Mouse (Mus musculus) macrophage (primary cell): Measurements from ENCODE around the gene Ugt1a1. TPM values are rescaled to one million over a fixed set of nuclear protein-coding genes. Genes with fewer than 3 reads are reported as not detected.
"Not testable (repeated sequence)": the region's sequence is repeated elsewhere in the genome, so short reads cannot be mapped to it uniquely, and the experiment has no call there.

Experiments used
- H3K27ac ChIP-seq: fragments of 350-480 bp; formaldehyde crosslinking; 2 replicates; pipeline ENCODE4 v1.9.0; 2021
- H3K36me3 ChIP-seq: fragments of 350-480 bp; formaldehyde crosslinking; 2 replicates; pipeline ENCODE4 v1.9.0; 2021; ENCODE audit errors: inconsistent target
- H3K4me3 ChIP-seq: fragments of 350-480 bp; formaldehyde crosslinking; 2 replicates; pipeline ENCODE4 v1.9.0; 2021; ENCODE audit errors: inconsistent target
- H3K79me2 ChIP-seq: fragments of 350-480 bp; formaldehyde crosslinking; 2 replicates; pipeline ENCODE4 v1.9.0; 2021; ENCODE audit errors: inconsistent target
- WGBS: methylation state at CpG from one replicate; pipeline ENCODE4 v1.1.7; 2026; ENCODE audit warnings: inconsistent platforms; ENCODE audit not compliant: missing documents; 5-methylcytosine and 5-hydroxymethylcytosine counted together
- polyA plus RNA-seq: library from polyadenylated mRNA; stranded (reverse); fragments of 250-400 nt; gene quantifications from 3 replicates; pipeline ENCODE4 v1.2.4, GENCODE M21; 2018; ENCODE audit warnings: inconsistent platforms

Ugt1a1 gene
- polyA plus RNA-seq, 1 experiment from 2014 or later = not detected

- Histone ChIP-seq H3K27ac (no peak overlapping the region), H3K79me2 (no peaks in the 10 kb centered on the region), H3K36me3 (no peaks in the 10 kb centered on the region), H3K4me3 (no peak overlapping the region)
- 81% methylated on average over 2 of the region's 2 CpGs for WGBS
Measured at GRCm38 (mm10) chr1:88213766-88214461, 2.2 kb downstream of the Ugt1a1 start.

GRCm38 (mm10) chr1:88214462-88214952 is 2.7 kb downstream of the Ugt1a1 start:
- 84% methylated on average over 2 of the region's 2 CpGs for WGBS
- H3K36me3 ChIP-seq = no peaks in the 10 kb centered on the region
- no peak overlapping the region for H3K4me3 ChIP-seq
- no peak overlapping the region for H3K27ac ChIP-seq
- H3K79me2 ChIP-seq = no peaks in the 10 kb centered on the region

- Histone ChIP-seq H3K27ac (no peak overlapping the region), H3K4me3 (no peak overlapping the region), H3K36me3 (no peaks in the 10 kb centered on the region), H3K79me2 (no peaks in the 10 kb centered on the region)
- WGBS = 70% methylated on average over 10 of the region's 10 CpGs
Measured at GRCm38 (mm10) chr1:88215466-88216380, 4.0 kb downstream of the Ugt1a1 start.

GRCm38 (mm10) chr1:88216551-88216950 is 4.8 kb downstream of the Ugt1a1 start:
- Histone ChIP-seq H3K79me2 (no peaks in the 10 kb centered on the region), H3K27ac (no peak overlapping the region), H3K4me3 (no peak overlapping the region), H3K36me3 (no peaks in the 10 kb centered on the region)
- 59% methylated on average over 2 of the region's 2 CpGs for WGBS

- Histone ChIP-seq H3K36me3 (no peaks in the 10 kb centered on the region), H3K79me2 (no peaks in the 10 kb centered on the region), H3K4me3 (no peak overlapping the region), H3K27ac (no peak overlapping the region)
- WGBS = 72% methylated on average over 2 of the region's 2 CpGs
Measured at GRCm38 (mm10) chr1:88217144-88217543, 5.4 kb downstream of the Ugt1a1 start.

- Histone ChIP-seq H3K27ac (no peak overlapping the region), H3K79me2 (no peaks in the 10 kb centered on the region), H3K36me3 (no peaks in the 10 kb centered on the region), H3K4me3 (no peak overlapping the region)
- WGBS = 43% methylated on average over 3 of the region's 3 CpGs
Measured at GRCm38 (mm10) chr1:88217576-88217975, 5.8 kb downstream of the Ugt1a1 start.

- Histone ChIP-seq H3K36me3 (no peaks in the 10 kb centered on the region), H3K79me2 (no peaks in the 10 kb centered on the region), H3K4me3 (no peak overlapping the region), H3K27ac (no peak overlapping the region)
- 75% methylated on average over 9 of the region's 9 CpGs for WGBS
Measured at GRCm38 (mm10) chr1:88218051-88218450, 6.3 kb downstream of the Ugt1a1 start.

GRCm38 (mm10) chr1:88218591-88218990 is 6.8 kb downstream of the Ugt1a1 start:
- Histone ChIP-seq H3K36me3 (no peaks in the 10 kb centered on the region), H3K27ac (no peak overlapping the region), H3K4me3 (no peak overlapping the region), H3K79me2 (no peaks in the 10 kb centered on the region)
- 54% methylated on average over 4 of the region's 4 CpGs for WGBS

GRCm38 (mm10) chr1:88219054-88219453 is 7.3 kb downstream of the Ugt1a1 start:
- Histone ChIP-seq H3K36me3 (no peaks in the 10 kb centered on the region), H3K4me3 (no peak overlapping the region), H3K27ac (no peak overlapping the region), H3K79me2 (no peaks in the 10 kb centered on the region)
- WGBS = 19% methylated on average over 1 of the region's 1 CpGs

- no peak overlapping the region for H3K27ac ChIP-seq
- H3K4me3 ChIP-seq = no peak overlapping the region
- no peaks in the 10 kb centered on the region for H3K79me2 ChIP-seq
- H3K36me3 ChIP-seq = no peaks in the 10 kb centered on the region
Measured at GRCm38 (mm10) chr1:88220336-88220735, 8.6 kb downstream of the Ugt1a1 start.

- no peak overlapping the region for H3K4me3 ChIP-seq
- no peak overlapping the region for H3K27ac ChIP-seq
- no peaks in the 10 kb centered on the region for H3K36me3 ChIP-seq
- H3K79me2 ChIP-seq = no peaks in the 10 kb centered on the region
- WGBS = 54% methylated on average over 2 of the region's 2 CpGs
Measured at GRCm38 (mm10) chr1:88222216-88222615, 10.5 kb downstream of the Ugt1a1 start.

- H3K79me2 ChIP-seq, H3K36me3 ChIP-seq, H3K27ac ChIP-seq, H3K4me3 ChIP-seq: not testable (repeated sequence)
Measured at GRCm38 (mm10) chr1:88223011-88223515, 11.3 kb downstream of the Ugt1a1 start.

- no peaks in the 10 kb centered on the region for H3K36me3 ChIP-seq
- H3K4me3 ChIP-seq = no peak overlapping the region
- WGBS = 50% methylated on average over 1 of the region's 1 CpGs
- H3K79me2 ChIP-seq = no peaks in the 10 kb centered on the region
- H3K27ac ChIP-seq = no peak overlapping the region
Measured at GRCm38 (mm10) chr1:88223591-88223990, 11.8 kb downstream of the Ugt1a1 start.

- WGBS = 70% methylated on average over 2 of the region's 2 CpGs
- Histone ChIP-seq H3K79me2 (no peaks in the 10 kb centered on the region), H3K36me3 (no peaks in the 10 kb centered on the region), H3K4me3 (no peak overlapping the region), H3K27ac (no peak overlapping the region)
Measured at GRCm38 (mm10) chr1:88224029-88224776, 12.4 kb downstream of the Ugt1a1 start.
